Mouse (Mus musculus) liver, postnatal 0 days (tissue): ENCODE data around the gene Tnfsf13.

ENCODE experiments used
- CTCF ChIP-seq: sonication (generic); IDR thresholded peaks from 2 replicates; pipeline ENCODE4 v1.5.1; 2016; ENCODE audit warnings: antibody characterized with exemption, low read depth
- EP300 ChIP-seq: IDR thresholded peaks from 2 replicates; pipeline ENCODE4 v1.6.1; 2016; ENCODE audit warnings: antibody characterized with exemption, low read depth, mild to moderate bottlenecking

DNA sequence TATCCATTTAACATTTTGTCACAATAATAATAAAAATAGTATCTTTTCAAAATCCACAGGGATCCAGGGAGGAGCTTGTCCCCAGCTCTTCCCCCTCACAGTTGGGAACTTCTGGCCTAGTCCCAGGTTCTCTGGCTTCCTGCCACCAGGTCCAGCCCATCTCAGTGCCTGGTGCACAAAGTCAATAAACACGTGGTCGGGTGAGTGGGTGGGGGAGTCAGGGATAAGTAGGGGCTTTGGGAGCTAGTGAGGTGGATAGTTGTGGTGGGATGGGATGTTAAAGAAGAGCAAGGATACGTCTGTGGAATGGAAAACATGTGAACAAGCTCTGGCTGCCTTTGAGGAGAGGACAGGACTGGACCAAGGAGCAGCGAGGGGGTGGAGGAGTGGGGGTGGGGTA lies 793 bp upstream of the Tnfsf13 start:
- TF ChIP-seq CTCF (no peak), EP300 (no peak)
